Mouse (Mus musculus) midbrain, embryonic 12.5 days (tissue): ENCODE measurements around the gene Adcy10. TPM values are rescaled to one million over a fixed set of nuclear protein-coding genes. Genes with fewer than 3 reads are reported as not detected.

Experiments used
- ATAC-seq: fragments of 200-750 bp; cut with Nextera tagmentation; 2 replicates; pipeline ENCODE4 v1.8.0; 2017; ENCODE audit warnings: low read depth, moderate TSS enrichment, moderate library complexity; ENCODE audit not compliant: low FRiP score
- H3K27ac ChIP-seq: fragments of 300-500 bp; sonication (generic); replicated peaks from 2 replicates; pipeline ENCODE4 v1.5.1; 2016; ENCODE audit warnings: mild to moderate bottlenecking
- H3K27me3 ChIP-seq: fragments of 300-500 bp; sonication (generic); 2 replicates; pipeline ENCODE4 v1.6.1; 2016; ENCODE audit warnings: mild to moderate bottlenecking
- H3K36me3 ChIP-seq: fragments of 300-500 bp; sonication (generic); 2 replicates; pipeline ENCODE4 v1.6.1; 2016
- H3K4me1 ChIP-seq: fragments of 300-500 bp; sonication (generic); 2 replicates; pipeline ENCODE4 v1.6.1; 2016
- H3K4me2 ChIP-seq: fragments of 300-500 bp; sonication (generic); replicated peaks from 2 replicates; pipeline ENCODE4 v1.6.1; 2016; ENCODE audit warnings: mild to moderate bottlenecking, moderate library complexity
- H3K4me3 ChIP-seq: fragments of 300-500 bp; sonication (generic); 2 replicates; pipeline ENCODE4 v1.5.1; 2016; ENCODE audit warnings: mild to moderate bottlenecking
- H3K9ac ChIP-seq: fragments of 300-500 bp; sonication (generic); replicated peaks from 2 replicates; pipeline ENCODE4 v1.6.1; 2016; ENCODE audit warnings: mild to moderate bottlenecking, moderate library complexity
- H3K9me3 ChIP-seq: fragments of 300-500 bp; sonication (generic); 2 replicates; pipeline ENCODE4 v1.6.1; 2016; ENCODE audit warnings: mild to moderate bottlenecking
- WGBS: fragments of 180-500 bp; shearing (Covaris S2); methylation state at CpG from one replicate; pipeline ENCODE4 v1.1.7; 2016; 5-methylcytosine and 5-hydroxymethylcytosine counted together
- polyA plus RNA-seq: library from polyadenylated mRNA; unstranded; fragments of >200 nt; fragmentation: Nextera tagmentation; extraction: Ambion mirVana; gene quantifications from 2 replicates; pipeline ENCODE4 v1.2.1, GENCODE M21; 2016

Adcy10 gene
- polyA plus RNA-seq, 1 experiment from 2014 or later = 0.33 TPM

- Histone ChIP-seq H3K4me3 (no peak overlapping the region), H3K4me1 (peaks cover 22% of the 10 kb centered on the region), H3K4me2 (peak overlapping the region; percentile 6; the same call in 1 of the 2 replicates), H3K27ac (peak overlapping the region; percentile 72), H3K36me3 (peaks cover 39% of the 10 kb centered on the region), H3K9ac (no peak overlapping the region), H3K27me3 (no peaks in the 10 kb centered on the region), H3K9me3 (no peaks in the 10 kb centered on the region)
- 16% methylated on average over 9 of the region's 9 CpGs for WGBS
- ATAC-seq = peak; percentile 63
Observed at GRCm38 (mm10) chr1:165610321-165610999, 125.5 kb downstream of the Adcy10 start.

- H3K4me2 ChIP-seq = no peak overlapping the region
- H3K4me1 ChIP-seq = peaks cover 33% of the 10 kb centered on the region
- no peaks in the 10 kb centered on the region for H3K27me3 ChIP-seq
- no peak overlapping the region for H3K4me3 ChIP-seq
- 88% methylated on average over 5 of the region's 5 CpGs for WGBS
- no peak overlapping the region for H3K9ac ChIP-seq
- no peak overlapping the region for H3K27ac ChIP-seq
- no peak for ATAC-seq
- H3K36me3 ChIP-seq = peaks cover 24% of the 10 kb centered on the region
- H3K9me3 ChIP-seq = no peaks in the 10 kb centered on the region
Observed at GRCm38 (mm10) chr1:165612714-165613113, 127.7 kb downstream of the Adcy10 start.

- WGBS = 89% methylated on average over 4 of the region's 4 CpGs
- Histone ChIP-seq H3K9me3 (no peaks in the 10 kb centered on the region), H3K4me1 (peaks cover 44% of the 10 kb centered on the region)
Observed at GRCm38 (mm10) chr1:165613926-165614325, 128.9 kb downstream of the Adcy10 start.

GRCm38 (mm10) chr1:165614793-165615192 lies 129.8 kb downstream of the Adcy10 start:
- Histone ChIP-seq H3K4me3 (no peak overlapping the region), H3K9ac (no peak overlapping the region), H3K4me2 (no peak overlapping the region), H3K4me1 (peaks cover 37% of the 10 kb centered on the region), H3K9me3 (no peaks in the 10 kb centered on the region), H3K27me3 (no peaks in the 10 kb centered on the region), H3K27ac (no peak overlapping the region), H3K36me3 (peaks cover 20% of the 10 kb centered on the region)
- WGBS = 98% methylated on average over 3 of the region's 3 CpGs
- no peak for ATAC-seq

More at GRCm38 (mm10) chr1:165613926-165614325, 128.9 kb downstream of the Adcy10 start:
- no peak overlapping the region for H3K4me2 ChIP-seq
- no peak overlapping the region for H3K9ac ChIP-seq
- ATAC-seq = no peak
- no peaks in the 10 kb centered on the region for H3K27me3 ChIP-seq
- peaks cover 20% of the 10 kb centered on the region for H3K36me3 ChIP-seq
- no peak overlapping the region for H3K4me3 ChIP-seq
- no peak overlapping the region for H3K27ac ChIP-seq

- 46% methylated on average over 7 of the region's 7 CpGs for WGBS
- Histone ChIP-seq H3K9ac (no peak overlapping the region), H3K9me3 (no peaks in the 10 kb centered on the region), H3K27me3 (no peaks in the 10 kb centered on the region), H3K27ac (peak overlapping the region; percentile 52; the same call in 1 of the 2 replicates), H3K36me3 (peaks cover 20% of the 10 kb centered on the region), H3K4me1 (peaks cover 22% of the 10 kb centered on the region), H3K4me2 (no peak overlapping the region), H3K4me3 (no peak overlapping the region)
- no peak for ATAC-seq
Observed at GRCm38 (mm10) chr1:165616652-165617051, 131.7 kb downstream of the Adcy10 start.

- H3K27ac ChIP-seq = peak overlapping the region; percentile 52
- peaks cover 20% of the 10 kb centered on the region for H3K36me3 ChIP-seq
- 0 out of 2 replicates have a peak overlapping the region, but pooled peaks have one; percentile 11 for H3K9ac ChIP-seq
- no peaks in the 10 kb centered on the region for H3K27me3 ChIP-seq
- no peak overlapping the region for H3K4me3 ChIP-seq
- H3K4me2 ChIP-seq = 0 out of 2 replicates have a peak overlapping the region, but pooled peaks have one; percentile 17
- ATAC-seq = peak; percentile 65
- no peaks in the 10 kb centered on the region for H3K9me3 ChIP-seq
- H3K4me1 ChIP-seq = peaks cover 22% of the 10 kb centered on the region
- 6% methylated on average over 15 of the region's 15 CpGs for WGBS
Observed at GRCm38 (mm10) chr1:165617166-165617891, 132.3 kb downstream of the Adcy10 start.

GRCm38 (mm10) chr1:165618201-165618624 lies 133.2 kb downstream of the Adcy10 start:
- H3K36me3 ChIP-seq = peaks cover 20% of the 10 kb centered on the region
- H3K9me3 ChIP-seq = no peaks in the 10 kb centered on the region
- peaks cover 22% of the 10 kb centered on the region for H3K4me1 ChIP-seq
- no peak overlapping the region for H3K9ac ChIP-seq
- no peak overlapping the region for H3K4me2 ChIP-seq
- 47% methylated on average over 9 of the region's 9 CpGs for WGBS
- no peak overlapping the region for H3K4me3 ChIP-seq
- H3K27me3 ChIP-seq = no peaks in the 10 kb centered on the region
- no peak; the same call in 1 of the 2 replicates for ATAC-seq
- peak overlapping the region; percentile 52; the same call in 1 of the 2 replicates for H3K27ac ChIP-seq

- no peak overlapping the region for H3K4me2 ChIP-seq
- ATAC-seq = no peak
- H3K27me3 ChIP-seq = no peaks in the 10 kb centered on the region
- H3K27ac ChIP-seq = no peak overlapping the region
- H3K4me3 ChIP-seq = no peak overlapping the region
- no peaks in the 10 kb centered on the region for H3K36me3 ChIP-seq
- WGBS = 90% methylated on average over 5 of the region's 5 CpGs
- no peak overlapping the region for H3K9ac ChIP-seq
- H3K4me1 ChIP-seq = peaks cover 7% of the 10 kb centered on the region
- H3K9me3 ChIP-seq = no peaks in the 10 kb centered on the region
Observed at GRCm38 (mm10) chr1:165625058-165625457, 140.1 kb downstream of the Adcy10 start.

GRCm38 (mm10) chr1:165625896-165626295 lies 140.9 kb downstream of the Adcy10 start:
- H3K27ac ChIP-seq = no peak overlapping the region
- H3K4me1 ChIP-seq = peaks cover 11% of the 10 kb centered on the region
- H3K36me3 ChIP-seq = no peaks in the 10 kb centered on the region
- H3K4me3 ChIP-seq = no peak overlapping the region
- no peak overlapping the region for H3K9ac ChIP-seq
- no peak overlapping the region for H3K4me2 ChIP-seq
- H3K9me3 ChIP-seq = no peaks in the 10 kb centered on the region
- WGBS = 94% methylated on average over 5 of the region's 5 CpGs
- no peak for ATAC-seq
- H3K27me3 ChIP-seq = no peaks in the 10 kb centered on the region

Other genes starting within 250 kb of the Adcy10 start
- 101 and 118 TPM in 2 replicates for gene Tiprl, start 248.2 kb upstream of the Adcy10 start, polyA plus RNA-seq
- gene Gpr161, start 189.4 kb upstream of the Adcy10 start, polyA plus RNA-seq = 3.2 and 3.9 TPM in 2 replicates
- gene Dcaf6, start 24.7 kb upstream of the Adcy10 start, polyA plus RNA-seq = 8.9 and 10.6 TPM in 2 replicates
- gene Mpc2, start 24.5 kb upstream of the Adcy10 start, polyA plus RNA-seq = 139 and 140 TPM in 2 replicates
- gene Mpzl1, start 149.4 kb downstream of the Adcy10 start, polyA plus RNA-seq = 133 and 139 TPM in 2 replicates
- gene Rcsd1, start 224.6 kb downstream of the Adcy10 start, polyA plus RNA-seq = 9.3 and 13.2 TPM in 2 replicates